Mouse (Mus musculus): ENCODE data around the gene Snx8. TPM values are rescaled to one million over a fixed set of nuclear protein-coding genes. Genes with fewer than 3 reads are reported as not detected.

The Snx8 gene
- polyA plus RNA-seq, 1 experiment from 2014 or later: 40.2 TPM

DNA sequence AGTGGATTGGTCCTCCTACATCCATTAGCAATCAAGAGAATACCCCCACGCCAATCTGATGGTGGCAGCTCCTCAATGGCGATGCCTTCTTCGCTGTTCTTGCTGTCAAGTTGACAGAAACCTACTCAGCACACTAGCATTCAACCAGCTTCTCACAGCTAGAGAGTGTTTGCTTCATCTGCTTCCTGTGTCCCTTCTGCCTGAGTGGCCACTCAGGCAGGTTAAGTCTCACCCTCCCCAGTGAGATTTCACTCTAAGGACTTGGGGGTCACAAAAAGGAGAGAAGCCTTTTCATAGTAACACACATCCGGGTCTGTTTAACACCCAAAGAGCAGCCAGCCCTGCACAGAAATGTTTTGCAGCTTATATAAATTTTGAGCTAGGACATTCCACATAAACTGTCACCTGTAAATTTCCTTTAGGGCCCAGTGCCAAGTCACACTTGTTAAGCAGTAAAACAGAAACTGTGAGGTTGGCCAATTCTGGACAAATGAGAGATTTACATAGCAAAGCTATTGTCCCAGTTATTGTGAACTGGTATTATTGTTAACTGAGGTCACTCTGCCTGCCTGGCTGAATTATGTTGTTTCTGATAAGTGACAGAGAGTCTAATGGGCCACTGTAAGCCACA is 13.7 kb upstream of the Snx8 start:
- H3K4me3 ChIP-seq: no peak overlapping the region
- no peaks in the 10 kb centered on the region for H3K36me3 ChIP-seq
- no peak overlapping the region for H3K9ac ChIP-seq
- H3K4me1 ChIP-seq (replicated peaks): no peaks in the 10 kb centered on the region
- no peaks in the 10 kb centered on the region for H3K9me3 ChIP-seq
- no peak overlapping the region for H3K4me2 ChIP-seq
- WGBS: 87% methylated on average over 4 of the region's 4 CpGs
- ATAC-seq (ENCODE audit: low FRiP score, low read depth): no peak
- no peaks in the 10 kb centered on the region for H3K27me3 ChIP-seq
- H3K27ac ChIP-seq (replicated peaks): no peak overlapping the region

DNA sequence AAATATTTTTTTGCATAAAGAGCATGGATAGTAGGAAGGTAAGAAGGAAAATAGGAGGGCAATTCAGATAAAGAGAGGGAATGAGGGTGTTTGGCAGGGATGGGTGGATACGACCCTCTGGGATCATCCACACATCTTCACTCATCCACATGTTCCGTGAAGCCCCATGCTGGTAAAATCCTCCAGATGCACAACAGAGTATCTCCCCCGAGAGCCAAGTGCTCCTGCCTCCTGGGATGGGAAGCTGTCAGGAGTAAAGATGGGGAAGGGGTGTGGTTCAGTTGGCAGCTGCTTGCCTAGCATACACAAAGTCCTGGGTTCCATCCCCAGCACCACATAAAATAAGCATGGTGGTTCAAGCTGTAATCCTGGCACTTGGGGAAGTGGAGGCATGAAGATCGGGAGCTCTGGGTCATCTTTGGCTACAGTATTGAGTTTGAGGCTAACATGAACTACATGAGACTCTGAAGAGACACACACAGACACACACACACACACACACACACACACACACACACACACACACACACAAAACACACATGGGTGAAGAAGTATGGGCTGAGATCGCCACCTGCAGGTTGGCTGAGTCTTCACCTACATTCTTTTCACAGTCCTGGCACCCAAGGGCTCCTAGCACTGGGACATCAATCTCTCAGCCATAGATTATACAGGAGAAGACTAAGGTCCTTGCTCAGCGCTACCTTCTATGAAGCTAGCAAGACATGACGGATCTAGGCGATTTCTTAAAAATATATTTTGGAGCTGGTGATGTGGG is 7.3 kb upstream of the Snx8 start:
- no peak overlapping the region for H3K4me2 ChIP-seq
- H3K27ac ChIP-seq (replicated peaks): no peak overlapping the region
- ATAC-seq (ENCODE audit: low FRiP score, low read depth): no peak
- no peaks in the 10 kb centered on the region for H3K9me3 ChIP-seq
- H3K36me3 ChIP-seq: no peaks in the 10 kb centered on the region
- 62% methylated on average over 8 of the region's 8 CpGs for WGBS
- H3K9ac ChIP-seq: no peak overlapping the region
- no peak overlapping the region for H3K4me3 ChIP-seq
- H3K4me1 ChIP-seq (replicated peaks): no peaks in the 10 kb centered on the region
- no peaks in the 10 kb centered on the region for H3K27me3 ChIP-seq

DNA sequence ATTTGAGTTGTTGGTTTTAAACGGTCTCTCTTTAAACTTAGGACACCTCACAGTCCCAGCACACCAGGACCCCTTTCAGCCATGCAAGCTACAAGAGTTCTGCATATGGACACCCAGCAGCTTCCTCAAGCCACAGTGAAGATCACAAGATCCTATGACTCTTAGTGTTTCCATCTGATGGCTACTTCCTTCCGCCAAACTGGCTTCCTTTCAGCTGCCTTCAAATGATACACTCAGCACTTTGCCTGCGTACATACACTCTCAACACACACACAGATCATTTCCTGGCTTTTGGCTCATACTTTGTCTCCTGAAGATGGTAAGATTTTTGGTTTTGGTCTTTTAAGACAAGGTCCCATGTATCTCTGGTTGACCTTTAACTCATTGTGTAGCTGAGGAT is 3.6 kb upstream of the Snx8 start:
- no peaks in the 10 kb centered on the region for H3K36me3 ChIP-seq
- no peaks in the 10 kb centered on the region for H3K9me3 ChIP-seq
- H3K4me3 ChIP-seq: no peak overlapping the region
- no peak overlapping the region for H3K27ac ChIP-seq (replicated peaks)
- peaks cover 9% of the 10 kb centered on the region for H3K4me1 ChIP-seq (replicated peaks)
- H3K27me3 ChIP-seq: no peaks in the 10 kb centered on the region
- WGBS: 94% methylated on average over 3 of the region's 3 CpGs
- H3K4me2 ChIP-seq: no peak overlapping the region
- no peak overlapping the region for H3K9ac ChIP-seq
- no peak for ATAC-seq (ENCODE audit: low FRiP score, low read depth)

DNA sequence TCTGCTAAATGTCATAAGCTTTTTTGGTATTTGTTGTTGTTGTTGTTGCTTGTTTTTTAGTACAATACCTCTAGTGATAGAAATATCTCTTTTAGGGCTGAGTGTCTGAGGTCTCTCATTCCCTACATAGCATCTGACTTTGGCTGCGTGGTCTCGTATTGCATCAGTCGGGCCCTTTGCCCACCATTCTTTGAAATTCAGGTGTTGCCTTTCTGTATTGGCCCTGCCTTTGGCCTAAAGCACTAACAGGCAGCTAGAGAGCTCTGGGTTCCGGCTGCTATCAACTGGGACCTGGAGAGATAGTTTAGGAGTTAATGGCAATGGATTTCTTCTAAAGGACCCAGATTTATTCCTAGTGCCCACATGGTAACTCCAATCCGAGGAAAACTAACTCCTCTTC is 2.9 kb upstream of the Snx8 start:
- Histone ChIP-seq H3K4me3 (no peak overlapping the region), H3K27me3 (no peaks in the 10 kb centered on the region), H3K9me3 (no peaks in the 10 kb centered on the region), H3K4me1 (replicated peaks) (peaks cover 17% of the 10 kb centered on the region), H3K4me2 (no peak overlapping the region), H3K36me3 (no peaks in the 10 kb centered on the region), H3K9ac (no peak overlapping the region), H3K27ac (replicated peaks) (no peak overlapping the region)
- WGBS: 91% methylated on average over 5 of the region's 5 CpGs
- no peak for ATAC-seq (ENCODE audit: low FRiP score, low read depth)

DNA sequence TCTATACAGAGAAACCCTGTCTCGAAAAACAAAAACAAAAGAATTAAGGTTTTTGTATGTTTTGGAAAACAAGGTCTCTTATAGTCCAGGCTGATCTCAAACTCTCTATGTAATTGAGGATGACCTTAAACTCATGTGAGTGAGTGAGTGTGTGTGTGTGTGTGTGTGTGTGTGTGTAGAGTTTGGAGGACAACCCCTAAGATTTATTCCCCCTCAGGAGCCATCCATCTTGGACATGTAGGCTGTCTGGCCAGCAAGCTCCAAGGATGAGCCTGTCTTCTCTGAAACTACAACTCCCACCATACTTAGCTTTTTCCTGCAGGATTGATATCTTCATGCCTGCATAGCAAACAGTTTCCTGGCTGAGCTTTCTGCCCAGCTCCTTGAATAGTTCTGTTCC is 2.4 kb upstream of the Snx8 start:
- Histone ChIP-seq H3K4me2 (no peak overlapping the region), H3K4me1 (replicated peaks) (peaks cover 21% of the 10 kb centered on the region), H3K27ac (replicated peaks) (no peak overlapping the region), H3K27me3 (no peaks in the 10 kb centered on the region), H3K4me3 (no peak overlapping the region), H3K9ac (no peak overlapping the region), H3K36me3 (no peaks in the 10 kb centered on the region), H3K9me3 (no peaks in the 10 kb centered on the region)
- WGBS: 82% methylated on average over 1 of the region's 1 CpGs
- ATAC-seq (ENCODE audit: low FRiP score, low read depth): no peak

DNA sequence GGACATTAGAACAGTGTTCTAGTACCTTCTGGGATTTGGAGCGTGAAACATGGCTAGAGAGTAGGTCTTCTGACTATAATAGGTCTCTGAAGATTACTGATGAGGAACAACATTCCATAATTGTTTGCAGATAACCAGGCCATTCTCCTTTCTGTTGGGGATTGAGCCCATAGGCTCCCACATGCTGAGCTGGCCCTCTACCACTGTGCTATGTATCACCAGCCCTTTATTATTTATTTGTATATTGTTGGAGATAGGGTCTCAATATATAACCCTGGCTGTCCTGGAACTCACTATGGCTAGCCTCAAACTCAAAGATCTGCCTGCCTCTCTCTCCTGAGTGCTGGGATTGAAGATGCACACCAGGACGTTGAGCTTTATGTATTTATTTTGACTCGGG is 585 bp upstream of the Snx8 start:
- H3K9ac ChIP-seq: peak overlapping the region; percentile 57
- ATAC-seq (ENCODE audit: low FRiP score, low read depth): peak; percentile 36
- no peaks in the 10 kb centered on the region for H3K9me3 ChIP-seq
- no peaks in the 10 kb centered on the region for H3K27me3 ChIP-seq
- peak overlapping the region; percentile 74 for H3K4me2 ChIP-seq
- no peaks in the 10 kb centered on the region for H3K36me3 ChIP-seq
- peak overlapping the region; percentile 38 for H3K27ac ChIP-seq (replicated peaks)
- WGBS: 64% methylated on average over 3 of the region's 3 CpGs
- H3K4me3 ChIP-seq: peak overlapping the region; percentile 68
- peaks cover 21% of the 10 kb centered on the region for H3K4me1 ChIP-seq (replicated peaks)

DNA sequence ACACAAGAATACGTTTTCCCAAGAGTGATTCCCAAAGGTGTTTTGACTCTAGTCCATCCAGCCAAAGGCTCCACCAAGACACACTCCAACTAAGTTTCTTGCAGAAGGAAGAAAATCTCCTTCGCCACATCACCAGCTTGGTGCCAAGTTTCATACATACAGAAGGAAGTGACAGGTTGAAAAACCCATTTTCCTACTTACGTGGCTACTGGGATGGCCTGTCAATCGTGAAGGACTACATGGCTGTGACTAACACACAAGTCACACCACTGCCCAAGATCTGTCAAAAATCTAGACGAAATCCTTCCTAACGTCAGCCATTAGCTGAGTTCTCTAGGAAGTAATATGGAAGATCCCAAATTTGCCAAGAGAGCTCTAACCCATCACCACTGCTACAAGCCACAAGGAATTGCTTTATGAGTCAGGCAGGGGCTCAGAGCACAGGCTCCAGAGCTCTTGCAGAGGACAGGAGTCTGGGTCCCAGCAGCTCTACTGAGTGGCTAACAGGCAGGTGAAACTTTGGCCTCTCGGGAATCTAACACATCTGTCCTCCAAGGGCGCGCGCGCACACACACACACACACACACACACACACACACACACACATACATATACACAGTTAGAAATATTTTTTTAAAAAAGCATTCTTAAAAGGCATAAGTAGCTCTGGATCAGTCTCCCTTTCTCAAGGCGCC is 1.1 kb downstream of the Snx8 start:
- 77% methylated on average over 12 of the region's 12 CpGs for WGBS
- ATAC-seq (ENCODE audit: low FRiP score, low read depth): no peak
- peaks cover 23% of the 10 kb centered on the region for H3K4me1 ChIP-seq (replicated peaks)
- no peaks in the 10 kb centered on the region for H3K9me3 ChIP-seq
- peak overlapping the region; percentile 74 for H3K4me2 ChIP-seq
- H3K27me3 ChIP-seq: no peaks in the 10 kb centered on the region
- H3K9ac ChIP-seq: peak overlapping the region; percentile 57
- no peak overlapping the region for H3K27ac ChIP-seq (replicated peaks)
- H3K4me3 ChIP-seq: peak overlapping the region; percentile 68
- no peaks in the 10 kb centered on the region for H3K36me3 ChIP-seq

DNA sequence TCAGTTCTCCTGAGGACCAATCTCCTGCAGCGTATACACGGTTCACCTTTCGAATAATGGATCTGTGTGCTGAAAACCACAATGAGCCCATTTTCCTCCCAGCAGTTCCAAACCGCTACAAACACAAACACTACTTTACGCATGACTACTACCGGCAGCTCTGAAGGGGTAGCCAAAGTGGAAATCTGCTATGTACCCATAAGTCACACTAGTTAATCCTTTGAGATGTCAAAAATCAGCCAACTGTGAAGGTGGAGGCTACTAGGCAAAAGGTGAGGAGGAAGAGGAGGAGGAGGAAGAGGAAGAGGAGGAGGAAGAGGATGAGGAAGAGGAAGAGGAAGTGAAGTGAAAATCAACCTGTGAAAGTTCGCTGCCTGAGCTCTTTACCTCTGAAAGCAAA is 1.8 kb downstream of the Snx8 start:
- Histone ChIP-seq H3K36me3 (no peaks in the 10 kb centered on the region), H3K27me3 (no peaks in the 10 kb centered on the region), H3K27ac (replicated peaks) (no peak overlapping the region), H3K4me3 (no peak overlapping the region), H3K4me2 (peak overlapping the region; percentile 74; the same call in 1 of the 2 replicates), H3K9ac (no peak overlapping the region), H3K4me1 (replicated peaks) (peaks cover 23% of the 10 kb centered on the region), H3K9me3 (no peaks in the 10 kb centered on the region)
- WGBS: 83% methylated on average over 7 of the region's 7 CpGs
- no peak for ATAC-seq (ENCODE audit: low FRiP score, low read depth)

DNA sequence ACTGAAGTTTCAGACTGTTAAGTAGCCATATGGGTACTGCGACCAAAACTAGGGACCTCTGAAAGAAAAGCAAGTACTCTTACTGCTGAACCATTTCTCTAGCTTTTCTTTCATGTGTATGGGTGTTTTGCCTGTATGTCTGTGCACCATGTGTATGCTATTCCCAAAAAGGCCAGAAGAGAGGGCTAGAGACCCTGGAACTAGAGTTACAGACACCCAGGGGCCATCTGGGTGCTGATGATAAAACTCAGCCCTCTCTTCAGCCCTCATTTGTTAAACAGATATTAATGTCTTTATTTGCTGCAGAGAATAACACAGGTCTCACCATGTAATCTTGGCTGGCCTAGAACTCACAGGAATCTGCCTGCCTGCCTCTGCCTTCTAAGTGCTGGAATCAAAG is 4.6 kb downstream of the Snx8 start:
- no peaks in the 10 kb centered on the region for H3K27me3 ChIP-seq
- H3K9ac ChIP-seq: no peak overlapping the region
- no peak overlapping the region for H3K4me2 ChIP-seq
- no peaks in the 10 kb centered on the region for H3K36me3 ChIP-seq
- peaks cover 23% of the 10 kb centered on the region for H3K4me1 ChIP-seq (replicated peaks)
- H3K9me3 ChIP-seq: no peaks in the 10 kb centered on the region
- H3K4me3 ChIP-seq: no peak overlapping the region
- H3K27ac ChIP-seq (replicated peaks): no peak overlapping the region
- WGBS: 84% methylated on average over 1 of the region's 1 CpGs
- ATAC-seq (ENCODE audit: low FRiP score, low read depth): no peak

DNA sequence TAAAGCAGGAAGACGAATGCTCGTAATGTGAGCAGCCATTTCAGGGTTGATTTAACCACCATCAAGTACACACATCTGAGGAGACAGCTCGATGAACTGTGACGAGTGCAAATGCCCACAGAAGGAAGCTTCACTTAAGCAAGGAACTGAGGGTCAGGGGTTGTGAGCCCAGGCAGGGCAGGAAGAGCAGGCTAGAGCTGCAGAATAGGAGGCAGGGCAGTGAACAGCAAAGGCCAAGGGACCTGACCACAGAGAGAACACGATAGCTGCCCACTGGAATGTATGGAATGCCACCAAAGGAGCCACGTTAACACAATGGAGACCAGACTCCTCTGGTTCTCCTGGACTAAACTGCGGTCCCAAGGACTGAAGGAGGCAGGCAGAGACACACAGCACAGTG is 5.5 kb downstream of the Snx8 start:
- peaks cover 22% of the 10 kb centered on the region for H3K4me1 ChIP-seq (replicated peaks)
- no peak overlapping the region for H3K4me2 ChIP-seq
- no peaks in the 10 kb centered on the region for H3K27me3 ChIP-seq
- H3K36me3 ChIP-seq: no peaks in the 10 kb centered on the region
- no peak overlapping the region for H3K4me3 ChIP-seq
- 18% methylated on average over 7 of the region's 7 CpGs for WGBS
- H3K27ac ChIP-seq (replicated peaks): no peak overlapping the region; the same call in 1 of the 2 replicates
- no peak overlapping the region for H3K9ac ChIP-seq
- H3K9me3 ChIP-seq: no peaks in the 10 kb centered on the region
- ATAC-seq (ENCODE audit: low FRiP score, low read depth): no peak

DNA sequence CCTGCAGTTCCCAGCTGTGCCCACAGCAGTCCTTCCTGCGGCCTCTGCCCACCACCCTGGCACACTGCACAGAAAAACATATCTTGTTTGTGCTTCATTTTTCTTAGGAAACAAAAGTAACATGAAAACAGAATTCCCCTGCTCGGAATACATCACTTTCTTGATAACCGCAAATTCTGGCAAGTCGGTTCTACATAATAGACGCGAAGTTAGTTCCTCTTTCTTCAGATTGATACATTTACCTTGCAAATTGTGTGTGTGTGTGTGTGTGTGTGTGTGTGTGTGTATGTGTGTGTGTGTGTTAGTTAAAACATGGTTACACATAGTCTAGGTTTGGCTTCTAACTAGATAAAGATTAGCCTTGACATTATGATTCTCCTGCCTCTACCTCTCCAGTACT is 6.4 kb downstream of the Snx8 start:
- Histone ChIP-seq H3K9ac (no peak overlapping the region), H3K4me1 (replicated peaks) (peaks cover 14% of the 10 kb centered on the region)
- ATAC-seq (ENCODE audit: low FRiP score, low read depth): no peak

DNA sequence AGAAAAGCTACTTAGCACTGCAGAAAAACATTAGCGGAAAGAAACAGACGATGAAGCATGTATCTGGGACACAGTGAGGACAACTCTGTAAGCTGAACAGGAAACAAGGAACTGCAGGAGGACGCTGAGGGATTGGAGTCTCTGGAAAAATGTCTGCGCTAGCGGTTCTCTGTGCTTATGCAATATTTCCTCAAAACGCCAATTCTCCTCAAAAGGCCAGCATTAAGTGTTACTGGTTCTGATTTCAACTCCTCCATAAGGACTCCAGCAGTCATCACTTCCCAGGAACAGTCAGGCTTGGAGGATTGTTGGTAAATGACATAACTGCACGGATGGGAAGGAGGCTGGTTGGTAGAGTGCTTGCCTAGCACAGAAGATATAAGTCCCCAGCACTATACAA is 7.9 kb downstream of the Snx8 start:
- Histone ChIP-seq H3K4me2 (no peak overlapping the region), H3K9ac (no peak overlapping the region), H3K4me1 (replicated peaks) (0 out of 2 replicates have a peak, but pooled peaks cover 3% of the 10 kb centered on the region), H3K36me3 (no peaks in the 10 kb centered on the region), H3K27me3 (no peaks in the 10 kb centered on the region), H3K27ac (replicated peaks) (no peak overlapping the region), H3K4me3 (no peak overlapping the region), H3K9me3 (no peaks in the 10 kb centered on the region)
- no peak for ATAC-seq (ENCODE audit: low FRiP score, low read depth)
- 94% methylated on average over 7 of the region's 7 CpGs for WGBS

More for the DNA sequence above, 6.4 kb downstream of the Snx8 start:
- H3K4me3 ChIP-seq: no peak overlapping the region
- H3K36me3 ChIP-seq: no peaks in the 10 kb centered on the region
- H3K4me2 ChIP-seq: no peak overlapping the region
- no peaks in the 10 kb centered on the region for H3K9me3 ChIP-seq
- 93% methylated on average over 6 of the region's 6 CpGs for WGBS
- no peak overlapping the region for H3K27ac ChIP-seq (replicated peaks)
- no peaks in the 10 kb centered on the region for H3K27me3 ChIP-seq

Measured in hindbrain, embryonic 15.5 days (tissue).